Mouse (Mus musculus) colon, adult 2 months (tissue): ENCODE results near the gene Aagab. TPM values are rescaled to one million over a fixed set of nuclear protein-coding genes. Genes with fewer than 3 reads are reported as not detected.

Source experiments
- polyA plus RNA-seq: library from polyadenylated mRNA; depleted of rRNA; stranded (reverse); fragments of >200 nt; gene quantifications from 2 replicates; pipeline ENCODE4 v1.2.3, GENCODE M21; 2012; rRNA removed

Gene Aagab
- polyA plus RNA-seq = 20.3 and 20.7 TPM in 2 replicates

GRCm38 (mm10) chr9:63602043-63602939 is at the start of gene Aagab, which contains the start of gene Iqch:
Aagab (plus strand) TSS chr9:63602660.
Iqch (minus strand) TSS chr9:63602493.

Other genes starting within 250 kb of the Aagab start
- gene Map2k5, start 224.8 kb upstream of the Aagab start, polyA plus RNA-seq = 29.0 and 35.1 TPM in 2 replicates
- gene 2300009A05Rik, start 203.4 kb upstream of the Aagab start, polyA plus RNA-seq = 69.1 and 110 TPM in 2 replicates
- gene Iqch, start 167 bp upstream of the Aagab start, polyA plus RNA-seq = 0.13 and 0.21 TPM in 2 replicates
- gene Smad3, start 155.3 kb downstream of the Aagab start, polyA plus RNA-seq = 41.2 and 47.1 TPM in 2 replicates